Mouse (Mus musculus) skeletal muscle tissue, adult 2 months (tissue): ENCODE measurements around the gene Pla2g4b.

ENCODE experiments used
- DNase-seq: peaks from one replicate; pipeline ENCODE4 v3.0.0-alpha.2; 2012; ENCODE audit warnings: low read depth, low spot score

Pla2g4b gene

GRCm38 (mm10) chr2:120062248-120062647 lies 29.0 kb downstream of the Pla2g4b start:
- DNase-seq, result no peak

GRCm38 (mm10) chr2:120064639-120065038 lies 31.4 kb downstream of the Pla2g4b start:
- no peak for DNase-seq

- DNase-seq, result no peak
These were observed 32.0 kb downstream of the Pla2g4b start for GRCm38 (mm10) chr2:120065243-120065642.

GRCm38 (mm10) chr2:120066224-120066623 lies 33.0 kb downstream of the Pla2g4b start:
- DNase-seq, result no peak

DNA sequence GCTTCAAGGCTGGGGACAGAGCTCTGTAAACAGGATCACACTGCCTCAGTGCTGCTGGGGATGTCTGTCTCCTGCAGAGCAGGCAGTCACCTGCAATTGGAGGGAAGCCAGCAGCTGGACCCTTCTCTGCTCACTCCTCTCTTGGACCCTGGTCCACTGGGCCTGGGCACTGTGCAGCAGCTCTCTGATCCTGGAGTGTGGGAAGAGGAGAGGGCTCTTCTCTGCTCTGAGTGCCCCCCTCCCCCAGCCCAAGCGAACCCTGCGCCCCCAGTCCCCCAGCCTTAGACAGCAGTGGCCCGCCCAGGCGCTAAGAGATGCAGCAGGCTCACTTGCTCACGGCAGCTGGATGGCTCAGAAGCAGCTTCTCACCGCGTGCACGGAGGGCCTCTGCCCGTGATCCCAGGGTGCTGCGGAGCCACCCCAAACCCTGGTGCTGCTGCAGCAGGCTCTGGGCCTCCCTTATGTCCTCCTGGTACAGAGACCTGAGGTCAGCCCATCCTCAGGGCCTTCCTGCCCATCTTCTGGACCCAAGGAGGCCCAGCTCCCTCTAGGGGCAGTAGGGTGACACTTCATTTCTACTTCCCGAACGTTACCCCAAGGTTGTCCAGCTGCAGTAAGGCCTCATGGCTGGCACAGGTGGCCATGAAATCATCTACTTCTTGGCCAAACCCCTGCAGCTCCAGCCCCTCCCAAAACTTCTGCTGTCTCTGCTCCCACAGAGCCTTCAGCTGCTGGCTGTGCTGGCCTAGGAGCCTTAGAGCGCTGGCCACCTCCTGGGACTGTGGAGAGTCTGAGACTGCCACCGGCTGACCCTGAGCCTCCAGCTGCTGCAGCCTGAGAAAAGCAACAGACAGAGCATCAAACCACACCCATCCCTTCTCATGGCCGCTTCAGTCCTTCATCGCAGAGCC lies 35.6 kb downstream of the Pla2g4b start:
- DNase-seq, result peak; percentile 64

DNA sequence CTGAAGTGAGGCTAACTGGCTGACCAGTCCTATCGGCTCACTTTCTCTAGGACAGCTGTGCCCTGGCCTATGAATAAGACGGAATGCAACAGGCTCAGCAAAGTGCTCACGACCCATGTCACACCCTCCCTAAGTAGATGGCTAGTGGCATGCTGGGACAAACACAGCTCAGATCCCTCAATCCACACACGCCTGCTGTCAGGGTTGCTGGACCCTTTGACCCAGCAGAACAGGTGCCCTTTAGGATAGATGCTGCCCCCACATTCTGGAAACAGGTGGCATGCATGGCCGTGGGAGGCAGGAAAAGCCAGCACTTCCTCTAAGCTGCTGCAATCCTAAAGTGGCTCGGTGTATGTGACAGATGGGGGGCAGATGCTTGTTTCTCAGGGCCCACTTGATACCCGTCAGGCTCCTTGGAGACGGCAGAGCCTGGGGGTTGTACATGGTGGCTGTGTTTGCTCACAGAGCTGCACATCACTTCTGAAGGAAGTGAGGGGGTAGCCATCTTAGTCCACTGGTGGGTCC lies 36.3 kb downstream of the Pla2g4b start:
- no peak for DNase-seq

DNA sequence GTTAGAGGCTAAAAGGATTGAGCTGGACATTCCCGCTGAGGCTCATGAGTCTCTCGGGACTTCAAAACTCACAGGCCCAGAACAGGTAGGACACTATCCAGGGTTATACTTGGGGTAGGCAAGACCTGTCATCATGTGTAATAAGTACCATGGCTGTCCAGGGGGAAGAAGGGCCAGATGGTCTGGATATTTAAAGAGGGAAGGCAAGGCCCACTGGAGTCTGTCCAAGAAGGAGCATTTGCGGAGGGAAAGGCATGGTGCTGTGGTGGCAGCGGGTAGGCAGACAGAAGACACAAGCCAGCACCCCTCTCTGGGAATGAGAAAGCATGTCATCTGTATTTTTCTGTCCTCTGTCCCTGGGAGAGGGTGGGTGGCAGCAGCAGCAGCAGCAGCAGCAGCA lies 40.9 kb downstream of the Pla2g4b start:
- DNase-seq, result no peak

- peak; percentile 35 for DNase-seq
These were observed 43.0 kb downstream of the Pla2g4b start for GRCm38 (mm10) chr2:120076076-120076705.

GRCm38 (mm10) chr2:120082416-120082815 lies 49.2 kb downstream of the Pla2g4b start:
- no peak for DNase-seq

DNA sequence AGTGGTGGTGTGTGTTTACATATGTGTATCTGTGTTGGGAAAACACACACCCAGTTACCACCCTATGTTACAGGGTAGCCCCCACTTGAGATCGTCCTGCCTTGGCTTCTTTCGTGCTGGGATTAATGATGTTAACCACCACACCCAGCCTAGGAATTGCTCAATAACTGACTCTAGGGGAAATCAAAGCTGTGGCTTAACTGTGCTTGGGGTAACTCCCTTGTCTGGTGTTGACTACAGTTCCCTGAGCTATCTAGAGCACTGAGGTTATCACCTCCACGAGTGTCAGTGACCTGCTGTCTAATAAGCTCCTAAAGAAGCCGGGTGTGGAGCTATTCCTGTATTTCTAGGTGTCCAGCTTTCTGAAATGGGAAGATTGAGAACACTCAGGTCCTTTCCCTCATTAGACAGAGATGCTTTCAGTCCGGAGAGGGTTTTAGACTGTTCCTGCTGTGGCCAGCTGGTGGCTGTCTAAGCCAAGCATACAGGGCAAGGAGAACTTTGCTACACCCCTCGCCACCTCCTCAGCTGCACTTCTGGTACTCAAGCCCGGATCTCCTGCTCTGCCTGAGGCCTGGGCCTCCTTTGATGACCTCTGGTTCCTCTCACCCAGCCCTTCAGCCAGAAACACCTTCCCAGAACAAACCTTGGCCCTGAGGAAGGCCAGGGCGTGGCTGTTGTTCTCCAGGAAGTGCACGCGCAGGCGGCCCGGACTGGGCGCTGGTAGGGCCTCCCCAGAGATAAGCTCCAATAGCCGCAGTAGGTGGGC lies 51.6 kb downstream of the Pla2g4b start:
- peak; percentile 54 for DNase-seq

DNA sequence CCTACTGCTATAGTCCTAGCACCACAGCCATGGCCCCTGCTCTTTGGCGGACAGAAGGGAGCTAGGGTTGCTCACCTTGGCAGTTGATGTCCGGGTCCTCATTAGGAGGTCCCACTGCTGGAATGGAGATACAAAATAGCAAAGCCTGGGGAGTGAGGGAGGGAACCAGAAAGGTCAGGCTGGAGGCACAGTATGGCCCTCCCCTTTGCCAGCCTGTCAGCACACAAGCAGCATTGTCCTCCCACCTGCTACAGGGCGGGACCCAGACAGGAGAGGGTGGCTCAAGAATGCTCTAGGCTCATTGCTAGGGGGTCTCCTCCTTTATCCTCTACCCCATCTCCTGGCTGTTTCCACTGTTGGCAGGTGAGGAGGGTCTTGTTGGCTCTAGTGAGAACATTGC lies 52.8 kb downstream of the Pla2g4b start:
- no peak for DNase-seq

DNA sequence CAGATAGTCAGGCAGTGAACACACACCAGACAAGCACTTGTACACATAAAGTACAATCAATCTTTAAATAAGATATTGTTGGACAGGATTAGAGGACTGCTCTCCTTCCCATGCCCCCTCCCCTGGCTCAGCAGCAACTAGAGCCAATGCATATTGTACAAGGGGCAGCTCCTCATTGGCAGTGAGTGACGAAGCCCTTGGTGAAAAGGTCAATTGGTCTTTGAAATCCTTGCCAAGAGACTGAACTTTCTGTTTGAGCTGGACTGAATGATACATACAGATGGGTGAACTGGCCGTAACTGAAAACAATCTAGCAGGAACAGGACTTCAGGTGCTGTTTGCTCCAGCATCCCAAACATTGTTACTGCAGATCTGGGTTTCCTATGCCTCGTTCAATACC lies 54.2 kb downstream of the Pla2g4b start:
- no peak for DNase-seq

DNA sequence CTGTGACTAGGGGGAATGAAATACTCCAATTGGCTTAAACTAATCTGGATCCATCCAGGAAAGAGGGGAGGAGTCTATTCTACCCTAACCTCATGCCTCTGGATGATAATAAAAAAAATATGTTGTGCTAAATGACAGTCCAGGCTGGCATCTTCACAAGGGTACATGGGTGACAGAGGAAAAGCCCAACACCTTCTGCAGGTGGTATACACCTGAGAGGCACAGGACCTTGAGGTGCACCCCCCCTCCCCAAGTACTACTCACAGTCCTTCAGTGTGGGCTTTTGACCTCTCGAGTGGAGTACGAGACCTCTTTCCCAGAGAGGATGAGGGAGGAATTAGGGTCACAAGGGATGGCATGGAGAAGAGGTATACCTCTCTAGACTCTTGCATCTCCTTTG lies 54.7 kb downstream of the Pla2g4b start:
- DNase-seq, result no peak

DNA sequence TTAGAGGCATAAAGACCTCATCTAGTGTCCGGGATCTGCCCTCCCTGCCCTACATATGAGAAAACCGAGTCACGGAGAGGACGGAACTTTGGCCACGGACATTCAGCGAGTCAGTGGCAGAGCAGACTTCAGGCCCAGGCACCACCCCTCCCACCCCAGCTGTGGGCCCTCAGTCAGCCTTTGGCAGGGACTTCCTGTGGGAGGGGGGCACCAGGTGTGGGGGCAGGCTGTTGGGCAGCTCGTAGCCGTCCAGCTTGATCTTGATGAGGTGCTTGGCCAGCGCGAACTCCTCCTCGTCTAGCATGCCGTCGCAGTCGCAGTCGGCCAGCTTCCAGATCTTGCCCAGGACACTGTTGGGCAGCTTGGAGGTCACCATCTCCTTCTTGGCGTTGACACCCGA lies 57.8 kb downstream of the Pla2g4b start:
- no peak for DNase-seq
